In the genomic region with DNA sequence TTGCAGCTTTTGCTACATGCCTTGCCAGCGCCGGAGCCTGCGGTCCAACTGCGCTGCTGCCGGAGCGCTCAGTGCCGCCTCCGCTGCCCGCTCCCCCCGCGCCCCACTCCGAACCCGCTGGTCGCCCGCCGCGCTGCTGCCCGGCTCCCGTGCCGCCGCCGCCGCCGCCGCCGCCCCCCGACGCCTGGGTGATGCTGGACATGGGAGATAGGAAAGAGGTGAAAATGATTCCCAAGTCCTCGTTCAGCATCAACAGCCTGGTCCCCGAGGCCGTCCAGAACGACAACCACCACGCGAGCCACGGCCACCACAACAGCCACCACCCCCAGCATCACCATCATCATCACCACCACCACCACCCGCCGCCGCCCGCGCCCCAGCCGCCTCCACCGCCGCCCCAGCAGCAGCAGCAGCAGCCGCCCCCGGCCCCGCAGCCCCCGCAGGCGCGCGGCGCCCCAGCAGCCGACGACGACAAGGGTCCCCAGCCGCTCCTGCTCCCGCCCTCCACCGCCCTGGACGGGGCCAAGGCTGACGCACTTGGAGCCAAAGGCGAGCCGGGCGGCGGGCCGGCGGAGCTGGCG, we compare ENCODE assay signal across 9 mouse cellular contexts. TPM values are rescaled to one million over a fixed set of nuclear protein-coding genes. Genes with fewer than 3 reads are reported as not detected.
A peak's percentile ranks its signal among the peaks of the same experiment; 100 is the strongest.
DNase-seq lines count a peak whose midpoint lies in the region; ATAC-seq and TF ChIP-seq lines count a peak whose summit lies in the region.
"Had no signal": no experiment of that assay in that cellular context is flagged by ENCODE, and none has a peak within 500 bp of the region (broad histone marks: within the 10 kb centered on the region; RNA-seq: fewer than 3 reads in every experiment).

No protein-coding gene starts in this region.

- H3K4me2 ChIP-seq in kidney, embryonic 14.5 days (replicated peaks; ENCODE audit: low read depth, low read length) = peak overlapping the region; percentile 44
- H3K4me2 ChIP-seq in forebrain, embryonic 14.5 days (ENCODE audit: low read length) = peak overlapping the region; percentile 64
- peak overlapping the region; percentile 56 for H3K4me2 ChIP-seq in midbrain, embryonic 12.5 days (replicated peaks)

- TF ChIP-seq POLR2A in kidney, adult 2 months (IDR thresholded peaks at IDR 0.05; ENCODE audit: low read depth, low read length) = no peak

- peak overlapping the region; percentile 31 for H3K4me3 ChIP-seq in kidney, embryonic 14.5 days (ENCODE audit: low read length)
- no peak overlapping the region for H3K4me3 ChIP-seq in kidney, adult 2 months (ENCODE audit: insufficient read depth, low read depth, low read length)
- peak overlapping the region; percentile 95 for H3K4me3 ChIP-seq in forebrain, embryonic 14.5 days (ENCODE audit: low read depth, low read length)
- peak overlapping the region; percentile 45 for H3K4me3 ChIP-seq in midbrain, embryonic 12.5 days

- DNase-seq in kidney, adult 2 months = no peak
- DNase-seq in NIH3T3 (ENCODE audit: low read depth) (peak; percentile 68), adipocyte (ENCODE audit: low spot score) (no peak)
- peak; percentile 51 for DNase-seq in forebrain, embryonic 14.5 days (ENCODE audit: low spot score)
- DNase-seq in urinary bladder, postnatal 4 days (ENCODE audit: low spot score in 2 of 2) = no peak
- no peak for DNase-seq in kidney, postnatal 36 days

- peaks cover 6% of the 10 kb centered on the region; the same call in 1 of the 2 replicates for H3K4me1 ChIP-seq in kidney, embryonic 14.5 days (ENCODE audit: control insufficient read depth, insufficient read depth, low read length)
- no peaks in the 10 kb centered on the region for H3K4me1 ChIP-seq in kidney, adult 2 months (ENCODE audit: control insufficient read depth, insufficient read depth, low read length)
- no peaks in the 10 kb centered on the region for H3K4me1 ChIP-seq in forebrain, embryonic 14.5 days (ENCODE audit: control insufficient read depth, insufficient read depth, low read length)
- peaks cover 6% of the 10 kb centered on the region; the same call in 1 of the 2 replicates for H3K4me1 ChIP-seq in midbrain, embryonic 12.5 days

- no peak for TF ChIP-seq CTCF in kidney, adult 2 months (conservative IDR thresholded peaks at IDR 0.05; ENCODE audit: insufficient read depth, insufficient read length, low read depth, low read length)

- no peaks in the 10 kb centered on the region for H3K36me3 ChIP-seq in kidney, embryonic 14.5 days (ENCODE audit: control insufficient read depth, insufficient read depth, low read length)
- no peaks in the 10 kb centered on the region for H3K36me3 ChIP-seq in kidney, adult 2 months (ENCODE audit: control insufficient read depth, insufficient read depth, low read length)
- peaks cover 16% of the 10 kb centered on the region for H3K36me3 ChIP-seq in forebrain, embryonic 14.5 days (ENCODE audit: control insufficient read depth, insufficient read depth, low read length)
- H3K36me3 ChIP-seq in midbrain, embryonic 12.5 days = no peaks in the 10 kb centered on the region
- H3K36me3 ChIP-seq: G1E had no signal

- ATAC-seq in kidney, embryonic 14.5 days (ENCODE audit: low FRiP score, low TSS enrichment) = no peak
- ATAC-seq in forebrain, embryonic 14.5 days = peak; percentile 18
- no peak for ATAC-seq in midbrain, embryonic 12.5 days (ENCODE audit: low FRiP score, low read depth)

- under 1% methylated on average over 55 of the region's 66 CpGs for WGBS in kidney, embryonic 14.5 days
- 3% methylated on average over 59 of the region's 66 CpGs for WGBS in kidney, adult 2 months
- 3% methylated on average over 36 of the region's 66 CpGs for whole genome bisulfite sequencing in forebrain, embryonic 14.5 days
- WGBS in midbrain, embryonic 12.5 days = 2% methylated on average over 48 of the region's 66 CpGs

- no peak overlapping the region for H3K27ac ChIP-seq in kidney, embryonic 14.5 days (ENCODE audit: low read depth, low read length)
- H3K27ac ChIP-seq in kidney, adult 2 months (ENCODE audit: insufficient read depth, low read depth, low read length) = no peak overlapping the region
- peak overlapping the region; percentile 100 for H3K27ac ChIP-seq in forebrain, embryonic 14.5 days (ENCODE audit: low read depth, low read length)
- peak overlapping the region; percentile 56 for H3K27ac ChIP-seq in midbrain, embryonic 12.5 days (replicated peaks)

- H3K9me3 ChIP-seq in kidney, embryonic 14.5 days (ENCODE audit: control insufficient read depth, low read length) = no peaks in the 10 kb centered on the region
- H3K9me3 ChIP-seq in forebrain, embryonic 14.5 days (replicated peaks; ENCODE audit: control insufficient read depth, low read length) = no peaks in the 10 kb centered on the region
- no peaks in the 10 kb centered on the region for H3K9me3 ChIP-seq in midbrain, embryonic 12.5 days

- H3K9ac ChIP-seq in kidney, embryonic 14.5 days (ENCODE audit: low read depth, low read length) = no peak overlapping the region
- H3K9ac ChIP-seq in forebrain, embryonic 14.5 days (ENCODE audit: low read length) = peak overlapping the region; percentile 100
- H3K9ac ChIP-seq in midbrain, embryonic 12.5 days (replicated peaks) = 0 out of 2 replicates have a peak overlapping the region, but pooled peaks have one; percentile 34

- H3K27me3 ChIP-seq in kidney, embryonic 14.5 days (ENCODE audit: control insufficient read depth, insufficient read depth, low read length) = peaks cover 82% of the 10 kb centered on the region
- H3K27me3 ChIP-seq in kidney, adult 2 months (replicated peaks; ENCODE audit: control insufficient read depth, insufficient read depth, low read length) = peaks cover 17% of the 10 kb centered on the region
- H3K27me3 ChIP-seq in forebrain, embryonic 14.5 days (replicated peaks; ENCODE audit: control insufficient read depth, insufficient read depth, low read length) = 0 out of 2 replicates have a peak, but pooled peaks cover 6% of the 10 kb centered on the region
- peaks cover 69% of the 10 kb centered on the region for H3K27me3 ChIP-seq in midbrain, embryonic 12.5 days

RNA-seq across cellular contexts. Expression of gene Gm43517, which starts 0.6 kb away (rescaled TPM):
- not detected in 2 replicates for polyA plus RNA-seq in kidney, embryonic 14.5 days (2014; fragmentation: Nextera tagmentation; extraction: Ambion mirVana)
- polyA plus RNA-seq in kidney, adult 2 months (2012; rRNA removed) = not detected in 2 replicates
- 2.2 and 3.6 TPM in 2 replicates for polyA plus RNA-seq in forebrain, embryonic 14.5 days (2014; fragmentation: Nextera tagmentation; extraction: Ambion mirVana)
- polyA plus RNA-seq in midbrain, embryonic 12.5 days (2016; fragmentation: Nextera tagmentation; extraction: Ambion mirVana) = 0.28 TPM in 1 of 2 replicates, not detected in the other
- polyA plus RNA-seq: G1E had no signal

RNA-seq across cellular contexts. Expression of gene Foxg1, which starts 1.9 kb away (rescaled TPM):
- not detected in 2 replicates for polyA plus RNA-seq in kidney, embryonic 14.5 days (2014; fragmentation: Nextera tagmentation; extraction: Ambion mirVana)
- polyA plus RNA-seq in kidney, adult 2 months (2012; rRNA removed) = not detected in 2 replicates
- 72.6 and 77.7 TPM in 2 replicates for polyA plus RNA-seq in forebrain, embryonic 14.5 days (2014; fragmentation: Nextera tagmentation; extraction: Ambion mirVana)
- polyA plus RNA-seq in midbrain, embryonic 12.5 days (2016; fragmentation: Nextera tagmentation; extraction: Ambion mirVana) = 3.0 and 4.6 TPM in 2 replicates
- polyA plus RNA-seq: G1E had no signal

Comparison
In these comparisons a context has a peak if more than half of its experiments do, and no peak if none do; other contexts are left out.
1. H3K27ac ChIP-seq: peak in forebrain, embryonic 14.5 days (single experiment) and midbrain, embryonic 12.5 days (single experiment); none in kidney, embryonic 14.5 days (single experiment) and kidney, adult 2 months (single experiment).
2. DNase-seq: peak in NIH3T3 (single experiment) and forebrain, embryonic 14.5 days (single experiment); none in kidney, adult 2 months (single experiment), urinary bladder, postnatal 4 days (0 of 2), adipocyte (single experiment) and kidney, postnatal 36 days (0 of 2).
3. RNA of gene Foxg1, which starts 1.9 kb away (polyA plus RNA-seq): 72.6 to 77.7 TPM in forebrain, embryonic 14.5 days; 3.0 to 4.6 TPM in midbrain, embryonic 12.5 days, not detected in kidney, adult 2 months and not detected in kidney, embryonic 14.5 days; every median in the first group is over 10 times any median in the second.
4. Peak in every context shown above with its lines, with median percentiles within 50 percentile points of each other: H3K4me2 ChIP-seq.